Mouse (Mus musculus): ENCODE results near the gene Commd9. TPM values are rescaled to one million over a fixed set of nuclear protein-coding genes. Genes with fewer than 3 reads are reported as not detected.

Commd9 gene
- polyA plus RNA-seq, 1 experiment from 2014 or later, result 62.7 TPM

- no peaks in the 10 kb centered on the region for H3K9me3 ChIP-seq (ENCODE audit: control insufficient read depth, low read depth, low read length)
- H3K4me1 ChIP-seq (ENCODE audit: control insufficient read depth, insufficient read depth, low read length), result 0 out of 2 replicates have a peak, but pooled peaks cover 3% of the 10 kb centered on the region
- no peak overlapping the region for H3K9ac ChIP-seq (replicated peaks; ENCODE audit: low read depth, low read length)
- H3K27ac ChIP-seq (ENCODE audit: low read length), result no peak overlapping the region; the same call in 1 of the 2 replicates
- no peak overlapping the region for H3K4me3 ChIP-seq (ENCODE audit: low read depth, low read length)
- no peaks in the 10 kb centered on the region for H3K27me3 ChIP-seq (ENCODE audit: control insufficient read depth, insufficient read depth, low read length)
- H3K4me2 ChIP-seq (replicated peaks; ENCODE audit: low read depth, low read length), result no peak overlapping the region
- 67% methylated on average over 4 of the region's 4 CpGs for WGBS
- peak; percentile 79 for ATAC-seq (ENCODE audit: insufficient number of reproducible peaks, insufficient read depth, low FRiP score, low read depth)
- no peaks in the 10 kb centered on the region for H3K36me3 ChIP-seq (ENCODE audit: control insufficient read depth, insufficient read depth, low read length)
Observed at GRCm38 (mm10) chr2:101923181-101923580, 37.1 kb downstream of the Commd9 start.

DNA sequence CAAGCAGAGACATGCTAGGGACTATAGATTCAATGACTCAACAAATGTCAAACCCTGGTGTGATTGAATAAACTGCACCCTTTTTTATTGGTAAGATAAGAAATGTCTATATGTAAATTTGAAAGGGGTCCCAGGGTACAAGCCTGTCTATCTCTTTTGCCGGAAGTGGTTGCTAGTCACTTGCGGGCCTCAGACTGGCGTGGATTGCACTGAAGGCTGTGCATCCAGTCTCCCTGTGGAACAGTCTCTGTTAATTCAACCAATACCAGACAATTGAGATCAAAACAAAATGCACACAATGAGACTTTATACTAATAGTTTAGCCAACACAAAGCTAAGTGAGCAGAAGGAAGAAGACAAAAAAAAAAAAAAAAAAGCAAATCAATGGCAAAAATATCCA, 39.1 kb downstream of the Commd9 start:
- H3K4me1 ChIP-seq (ENCODE audit: control insufficient read depth, insufficient read depth, low read length), result 0 out of 2 replicates have a peak, but pooled peaks cover 3% of the 10 kb centered on the region
- no peaks in the 10 kb centered on the region for H3K36me3 ChIP-seq (ENCODE audit: control insufficient read depth, insufficient read depth, low read length)
- no peak overlapping the region for H3K9ac ChIP-seq (replicated peaks; ENCODE audit: low read depth, low read length)
- no peak overlapping the region for H3K27ac ChIP-seq (ENCODE audit: low read length)
- no peak overlapping the region for H3K4me2 ChIP-seq (replicated peaks; ENCODE audit: low read depth, low read length)
- no peaks in the 10 kb centered on the region for H3K27me3 ChIP-seq (ENCODE audit: control insufficient read depth, insufficient read depth, low read length)
- WGBS, result 90% methylated on average over 3 of the region's 3 CpGs
- ATAC-seq (ENCODE audit: insufficient number of reproducible peaks, insufficient read depth, low FRiP score, low read depth), result no peak
- no peak overlapping the region for H3K4me3 ChIP-seq (ENCODE audit: low read depth, low read length)
- no peaks in the 10 kb centered on the region for H3K9me3 ChIP-seq (ENCODE audit: control insufficient read depth, low read depth, low read length)

GRCm38 (mm10) chr2:101925591-101926188, 39.6 kb downstream of the Commd9 start:
- no peak overlapping the region for H3K9ac ChIP-seq (replicated peaks; ENCODE audit: low read depth, low read length)
- H3K4me3 ChIP-seq (ENCODE audit: low read depth, low read length), result no peak overlapping the region
- no peaks in the 10 kb centered on the region for H3K27me3 ChIP-seq (ENCODE audit: control insufficient read depth, insufficient read depth, low read length)
- ATAC-seq (ENCODE audit: insufficient number of reproducible peaks, insufficient read depth, low FRiP score, low read depth), result no peak
- H3K4me1 ChIP-seq (ENCODE audit: control insufficient read depth, insufficient read depth, low read length), result 0 out of 2 replicates have a peak, but pooled peaks cover 3% of the 10 kb centered on the region
- 83% methylated on average over 12 of the region's 12 CpGs for WGBS
- H3K36me3 ChIP-seq (ENCODE audit: control insufficient read depth, insufficient read depth, low read length), result no peaks in the 10 kb centered on the region
- no peak overlapping the region for H3K27ac ChIP-seq (ENCODE audit: low read length)
- H3K9me3 ChIP-seq (ENCODE audit: control insufficient read depth, low read depth, low read length), result no peaks in the 10 kb centered on the region
- no peak overlapping the region for H3K4me2 ChIP-seq (replicated peaks; ENCODE audit: low read depth, low read length)

GRCm38 (mm10) chr2:101932169-101932936, 46.3 kb downstream of the Commd9 start:
- WGBS, result 76% methylated on average over 14 of the region's 14 CpGs
- no peaks in the 10 kb centered on the region for H3K9me3 ChIP-seq (ENCODE audit: control insufficient read depth, low read depth, low read length)
- no peak; the same call in 1 of the 2 replicates for ATAC-seq (ENCODE audit: insufficient number of reproducible peaks, insufficient read depth, low FRiP score, low read depth)

DNA sequence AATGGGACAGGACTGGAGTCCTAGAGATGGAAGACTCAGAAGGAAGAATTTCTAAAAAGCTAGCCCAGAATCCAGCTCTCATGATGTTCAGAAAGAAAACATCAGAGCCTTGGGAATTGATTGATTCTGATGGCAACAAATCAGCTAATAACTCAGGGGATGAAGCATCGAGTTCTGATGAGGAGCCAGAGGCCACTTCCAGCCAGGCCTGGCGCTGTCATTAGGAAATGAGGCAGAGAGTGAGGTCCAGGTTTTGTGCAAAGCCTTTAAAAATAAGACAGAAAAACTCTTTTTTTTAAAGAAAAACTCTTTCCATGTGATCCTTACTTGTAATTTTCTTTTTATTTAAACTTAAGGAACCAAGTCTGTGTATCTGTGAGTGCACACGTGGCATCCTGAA, 47.3 kb downstream of the Commd9 start:
- no peaks in the 10 kb centered on the region for H3K36me3 ChIP-seq (ENCODE audit: control insufficient read depth, insufficient read depth, low read length)
- no peak for ATAC-seq (ENCODE audit: insufficient number of reproducible peaks, insufficient read depth, low FRiP score, low read depth)
- H3K9ac ChIP-seq (replicated peaks; ENCODE audit: low read depth, low read length), result no peak overlapping the region
- H3K9me3 ChIP-seq (ENCODE audit: control insufficient read depth, low read depth, low read length), result no peaks in the 10 kb centered on the region
- WGBS, result 78% methylated on average over 3 of the region's 3 CpGs
- no peak overlapping the region for H3K4me2 ChIP-seq (replicated peaks; ENCODE audit: low read depth, low read length)
- H3K4me3 ChIP-seq (ENCODE audit: low read depth, low read length), result no peak overlapping the region
- H3K27ac ChIP-seq (ENCODE audit: low read length), result no peak overlapping the region
- no peaks in the 10 kb centered on the region for H3K4me1 ChIP-seq (ENCODE audit: control insufficient read depth, insufficient read depth, low read length)
- H3K27me3 ChIP-seq (ENCODE audit: control insufficient read depth, insufficient read depth, low read length), result no peaks in the 10 kb centered on the region

More at GRCm38 (mm10) chr2:101932169-101932936, 46.3 kb downstream of the Commd9 start:
- Histone ChIP-seq H3K4me2 (replicated peaks; ENCODE audit: low read depth, low read length) (no peak overlapping the region), H3K4me1 (ENCODE audit: control insufficient read depth, insufficient read depth, low read length) (no peaks in the 10 kb centered on the region), H3K4me3 (ENCODE audit: low read depth, low read length) (no peak overlapping the region), H3K9ac (replicated peaks; ENCODE audit: low read depth, low read length) (no peak overlapping the region), H3K27ac (ENCODE audit: low read length) (no peak overlapping the region), H3K27me3 (ENCODE audit: control insufficient read depth, insufficient read depth, low read length) (no peaks in the 10 kb centered on the region), H3K36me3 (ENCODE audit: control insufficient read depth, insufficient read depth, low read length) (no peaks in the 10 kb centered on the region)

DNA sequence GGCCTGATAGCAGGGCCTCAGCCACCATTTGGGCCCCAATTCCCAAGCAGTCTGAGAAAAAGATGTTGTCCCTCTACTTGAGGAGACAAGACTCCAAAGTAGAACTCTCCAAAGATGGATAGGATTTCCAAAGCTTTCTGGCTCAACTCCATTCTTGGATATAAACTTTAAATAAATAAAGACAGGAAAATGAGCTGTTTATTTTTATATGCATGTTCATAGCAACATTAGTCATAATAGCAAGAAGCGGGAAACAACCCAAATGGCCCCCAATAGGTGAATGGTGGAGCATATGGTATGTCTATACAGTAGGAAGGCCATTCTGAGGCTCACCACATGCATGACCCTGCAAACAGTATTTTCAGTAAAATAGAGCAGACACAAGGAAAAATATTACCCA, 49.0 kb downstream of the Commd9 start:
- no peaks in the 10 kb centered on the region for H3K9me3 ChIP-seq (ENCODE audit: control insufficient read depth, low read depth, low read length)

DNA sequence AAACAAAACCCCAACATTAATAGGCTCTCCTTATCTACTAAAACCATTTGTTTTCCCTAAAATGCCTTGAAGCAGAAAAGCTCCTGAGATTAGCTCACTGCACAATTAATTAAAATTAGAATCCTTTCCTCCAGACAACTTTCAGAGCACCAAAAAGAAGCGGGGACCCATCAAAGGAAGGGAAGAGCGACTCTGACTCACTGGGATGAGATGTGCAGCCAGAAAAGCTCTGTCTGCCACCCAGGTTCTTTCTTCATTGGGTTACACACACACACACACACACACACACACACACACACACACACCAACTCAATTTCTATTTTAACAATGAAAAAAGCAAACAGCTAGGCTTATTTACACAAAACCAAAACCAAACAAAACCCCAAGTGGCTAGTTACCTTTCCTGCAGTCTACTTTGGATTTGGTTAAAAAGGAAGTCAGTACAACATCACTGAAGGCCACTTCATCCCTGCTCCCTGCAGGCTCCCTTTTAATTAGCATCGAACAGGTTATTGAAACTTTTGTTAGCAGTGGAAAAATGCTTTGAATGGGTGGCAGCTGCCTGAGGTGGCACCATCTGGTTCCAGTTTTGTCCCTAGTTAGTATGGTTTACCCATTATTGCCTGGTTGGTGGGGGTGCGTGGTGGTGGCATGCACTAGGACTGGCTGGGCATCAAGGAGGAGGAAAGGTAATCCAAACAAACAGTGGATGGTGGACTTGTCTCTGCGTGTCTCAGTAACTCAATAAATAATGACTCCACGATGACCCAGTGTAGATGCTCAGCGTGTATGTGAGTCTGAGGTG, 64.9 kb downstream of the Commd9 start:
- Histone ChIP-seq H3K4me1 (ENCODE audit: control insufficient read depth, insufficient read depth, low read length) (no peaks in the 10 kb centered on the region), H3K4me3 (ENCODE audit: low read depth, low read length) (no peak overlapping the region), H3K27ac (ENCODE audit: low read length) (no peak overlapping the region), H3K36me3 (ENCODE audit: control insufficient read depth, insufficient read depth, low read length) (peaks cover 15% of the 10 kb centered on the region; the same call in 1 of the 2 replicates), H3K4me2 (replicated peaks; ENCODE audit: low read depth, low read length) (no peak overlapping the region), H3K9me3 (ENCODE audit: control insufficient read depth, low read depth, low read length) (no peaks in the 10 kb centered on the region), H3K27me3 (ENCODE audit: control insufficient read depth, insufficient read depth, low read length) (no peaks in the 10 kb centered on the region), H3K9ac (replicated peaks; ENCODE audit: low read depth, low read length) (no peak overlapping the region)
- WGBS, result 58% methylated on average over 7 of the region's 7 CpGs
- ATAC-seq (ENCODE audit: insufficient number of reproducible peaks, insufficient read depth, low FRiP score, low read depth), result no peak

More for the DNA sequence above, 49.0 kb downstream of the Commd9 start:
- Histone ChIP-seq H3K36me3 (ENCODE audit: control insufficient read depth, insufficient read depth, low read length) (no peaks in the 10 kb centered on the region), H3K27me3 (ENCODE audit: control insufficient read depth, insufficient read depth, low read length) (no peaks in the 10 kb centered on the region), H3K4me2 (replicated peaks; ENCODE audit: low read depth, low read length) (no peak overlapping the region), H3K9ac (replicated peaks; ENCODE audit: low read depth, low read length) (no peak overlapping the region), H3K4me1 (ENCODE audit: control insufficient read depth, insufficient read depth, low read length) (no peaks in the 10 kb centered on the region), H3K4me3 (ENCODE audit: low read depth, low read length) (no peak overlapping the region), H3K27ac (ENCODE audit: low read length) (no peak overlapping the region)
- ATAC-seq (ENCODE audit: insufficient number of reproducible peaks, insufficient read depth, low FRiP score, low read depth), result no peak
- WGBS, result 65% methylated on average over 1 of the region's 1 CpGs
